Mouse (Mus musculus) heart, embryonic 11.5 days (tissue): ENCODE measurements around the gene Mcu. TPM values are rescaled to one million over a fixed set of nuclear protein-coding genes. Genes with fewer than 3 reads are reported as not detected.
A peak's percentile ranks its signal among the peaks of the same experiment; 100 is the strongest.

ENCODE experiments used
- ATAC-seq: fragments of 200-750 bp; cut with Nextera tagmentation; replicated peaks from 2 replicates; pipeline ENCODE4 v1.8.0; 2017; ENCODE audit warnings: moderate library complexity; ENCODE audit not compliant: insufficient number of reproducible peaks, low FRiP score, low TSS enrichment
- H3K27ac ChIP-seq: fragments of 300-500 bp; sonication (generic); 2 replicates; pipeline ENCODE4 v1.5.1; 2014; ENCODE audit warnings: mild to moderate bottlenecking, low read depth, low read length
- H3K27me3 ChIP-seq: fragments of 300-500 bp; sonication (generic); 2 replicates; pipeline ENCODE4 v1.6.1; 2014; ENCODE audit warnings: mild to moderate bottlenecking, low read length, mixed read lengths; ENCODE audit not compliant: control insufficient read depth, insufficient read depth
- H3K36me3 ChIP-seq: fragments of 300-500 bp; sonication (generic); 2 replicates; pipeline ENCODE4 v1.6.1; 2014; ENCODE audit warnings: mild to moderate bottlenecking, low read length, moderate library complexity, mixed read lengths; ENCODE audit not compliant: control insufficient read depth, insufficient read depth
- H3K4me1 ChIP-seq: fragments of 300-500 bp; sonication (generic); 2 replicates; pipeline ENCODE4 v1.6.1; 2014; ENCODE audit warnings: low read length; ENCODE audit not compliant: control insufficient read depth, insufficient read depth
- H3K4me2 ChIP-seq: fragments of 300-500 bp; sonication (generic); 2 replicates; pipeline ENCODE4 v1.6.1; 2014; ENCODE audit warnings: mild to moderate bottlenecking, moderate library complexity
- H3K4me3 ChIP-seq: fragments of 300-500 bp; sonication (generic); 2 replicates; pipeline ENCODE4 v1.5.1; 2014; ENCODE audit warnings: low read depth, low read length
- H3K9ac ChIP-seq: fragments of 300-500 bp; sonication (generic); 2 replicates; pipeline ENCODE4 v1.6.1; 2014; ENCODE audit warnings: mild to moderate bottlenecking, low read depth, low read length, moderate library complexity
- H3K9me3 ChIP-seq: fragments of 300-500 bp; sonication (generic); replicated peaks from 2 replicates; pipeline ENCODE4 v1.6.1; 2016; ENCODE audit warnings: low read length; ENCODE audit not compliant: control insufficient read depth
- WGBS: fragments of 180-500 bp; shearing (Covaris S2); extraction: QIAGEN DNeasy Blood & Tissue Kit; methylation state at CpG from one replicate; pipeline ENCODE4 v1.1.7; 2014; ENCODE audit not compliant: insufficient replicate concordance; 5-methylcytosine and 5-hydroxymethylcytosine counted together
- polyA plus RNA-seq: library from polyadenylated mRNA; unstranded; fragments of >200 nt; fragmentation: Nextera tagmentation; extraction: Ambion mirVana; gene quantifications from 2 replicates; pipeline ENCODE4 v1.2.1, GENCODE M21; 2014

The Mcu gene
- polyA plus RNA-seq = 27.4 and 28.5 TPM in 2 replicates

- H3K4me3 ChIP-seq = peak within 1 kb of the TSS; percentile 78
- peak within 1 kb of the TSS; percentile 93 for H3K4me2 ChIP-seq
- peaks cover 11% of the 10 kb centered on the region for H3K4me1 ChIP-seq
- no peaks in the 10 kb centered on the region for H3K9me3 ChIP-seq
- under 1% methylated on average over 33 of the region's 36 CpGs for WGBS
- no peaks in the 10 kb centered on the region for H3K27me3 ChIP-seq
- ATAC-seq = peak; percentile 99
- peak within 1 kb of the TSS; percentile 88 for H3K9ac ChIP-seq
- H3K36me3 ChIP-seq = no peaks in the 10 kb centered on the region
- H3K27ac ChIP-seq = peak within 1 kb of the TSS; percentile 78
These were observed at the start of gene Mcu for GRCm38 (mm10) chr10:59616522-59616921. TSS of gene Mcu (minus strand) at chr10:59616692.

- Histone ChIP-seq H3K27me3 (no peaks in the 10 kb centered on the region), H3K27ac (no peak overlapping the region), H3K36me3 (no peaks in the 10 kb centered on the region), H3K4me3 (no peak overlapping the region), H3K9ac (no peak overlapping the region), H3K9me3 (no peaks in the 10 kb centered on the region), H3K4me1 (no peaks in the 10 kb centered on the region), H3K4me2 (no peak overlapping the region)
- ATAC-seq = no peak
- 66% methylated on average over 13 of the region's 13 CpGs for WGBS
These were observed 49.2 kb upstream of the Mcu start for GRCm38 (mm10) chr10:59665503-59666291.

- Histone ChIP-seq H3K9ac (no peak overlapping the region), H3K9me3 (no peaks in the 10 kb centered on the region), H3K4me1 (no peaks in the 10 kb centered on the region), H3K4me2 (no peak overlapping the region), H3K36me3 (no peaks in the 10 kb centered on the region), H3K27me3 (no peaks in the 10 kb centered on the region), H3K27ac (no peak overlapping the region), H3K4me3 (no peak overlapping the region)
- WGBS = 69% methylated on average over 2 of the region's 2 CpGs
- no peak for ATAC-seq
These were observed 48.3 kb upstream of the Mcu start for GRCm38 (mm10) chr10:59664765-59665164.

DNA sequence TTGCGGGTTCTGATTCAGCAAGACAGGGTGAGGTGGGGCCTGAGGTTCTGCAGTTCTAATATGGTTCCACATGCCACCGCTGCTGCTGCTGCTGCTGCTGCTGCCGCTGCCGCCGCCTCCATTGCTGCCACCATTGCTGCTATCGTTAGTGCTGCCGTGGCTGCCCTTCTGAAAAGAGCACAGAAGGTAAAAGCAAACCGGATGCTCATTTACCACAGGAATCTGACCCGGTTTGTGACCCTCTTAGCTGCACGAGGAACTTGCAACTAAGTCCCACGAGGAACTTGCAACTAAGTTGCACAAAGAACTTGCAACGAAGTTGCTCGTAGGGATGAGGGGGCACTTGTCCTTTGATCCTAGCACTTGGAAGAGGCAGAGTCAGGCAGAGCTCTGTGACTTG, 40.3 kb upstream of the Mcu start:
- Histone ChIP-seq H3K9me3 (no peaks in the 10 kb centered on the region), H3K27me3 (no peaks in the 10 kb centered on the region), H3K9ac (no peak overlapping the region), H3K4me2 (no peak overlapping the region), H3K36me3 (no peaks in the 10 kb centered on the region), H3K4me1 (no peaks in the 10 kb centered on the region), H3K4me3 (no peak overlapping the region), H3K27ac (no peak overlapping the region)
- WGBS = 77% methylated on average over 13 of the region's 13 CpGs
- ATAC-seq = no peak

DNA sequence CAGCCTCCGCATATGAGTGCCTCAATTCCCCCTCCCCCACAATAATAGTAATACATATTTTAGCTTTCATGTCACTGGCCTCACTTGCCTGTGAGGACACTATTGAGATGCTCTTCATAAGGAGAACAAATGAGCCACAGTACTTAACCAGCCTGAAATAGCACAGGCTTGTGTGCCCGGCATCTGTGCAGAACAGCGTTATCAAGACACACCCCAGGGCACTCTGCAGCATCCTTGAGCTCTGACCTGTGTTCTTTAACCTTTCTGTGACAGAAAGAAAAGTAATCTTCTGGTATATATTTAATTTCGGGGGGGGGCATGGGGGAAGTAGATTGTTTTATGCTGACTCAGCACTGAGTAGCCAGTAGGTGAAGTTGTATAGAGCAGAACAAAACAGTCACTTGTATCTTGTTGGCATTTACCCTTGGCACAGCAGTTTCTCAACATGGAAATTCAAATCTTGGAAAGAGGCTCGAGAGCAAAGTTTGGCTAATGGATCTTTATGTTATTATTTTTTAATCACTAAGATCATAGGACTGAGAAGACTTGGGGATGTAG, 30.4 kb upstream of the Mcu start:
- H3K4me1 ChIP-seq = no peaks in the 10 kb centered on the region
- 73% methylated on average over 5 of the region's 5 CpGs for WGBS
- no peak overlapping the region for H3K4me3 ChIP-seq
- H3K27me3 ChIP-seq = no peaks in the 10 kb centered on the region
- H3K4me2 ChIP-seq = no peak overlapping the region
- H3K9me3 ChIP-seq = no peaks in the 10 kb centered on the region
- H3K36me3 ChIP-seq = no peaks in the 10 kb centered on the region
- no peak overlapping the region for H3K9ac ChIP-seq
- no peak for ATAC-seq
- H3K27ac ChIP-seq = no peak overlapping the region

DNA sequence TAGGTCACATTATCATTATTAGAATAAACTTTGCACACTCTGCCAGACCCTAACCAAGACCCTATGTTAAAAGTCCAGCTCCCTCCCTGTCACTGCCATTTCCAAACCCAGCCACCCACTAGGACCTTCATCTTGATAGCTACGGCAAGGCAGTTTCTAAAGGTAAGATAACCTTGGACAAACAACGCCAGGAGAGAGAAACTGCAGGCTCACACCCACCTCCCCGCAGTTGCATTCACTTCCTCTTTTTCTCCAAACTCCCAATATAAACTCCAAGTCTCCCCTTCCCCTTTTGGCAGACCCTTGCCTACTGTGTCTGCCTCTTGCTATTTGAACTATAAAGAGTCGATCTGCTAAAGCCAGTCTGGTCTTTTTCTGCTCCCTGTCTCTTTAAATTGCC, 28.7 kb upstream of the Mcu start:
- ATAC-seq = no peak
- no peak overlapping the region for H3K27ac ChIP-seq
- H3K4me2 ChIP-seq = no peak overlapping the region
- no peaks in the 10 kb centered on the region for H3K9me3 ChIP-seq
- no peaks in the 10 kb centered on the region for H3K27me3 ChIP-seq
- 37% methylated on average over 4 of the region's 4 CpGs for WGBS
- H3K36me3 ChIP-seq = no peaks in the 10 kb centered on the region
- no peak overlapping the region for H3K4me3 ChIP-seq
- H3K4me1 ChIP-seq = no peaks in the 10 kb centered on the region
- no peak overlapping the region for H3K9ac ChIP-seq

DNA sequence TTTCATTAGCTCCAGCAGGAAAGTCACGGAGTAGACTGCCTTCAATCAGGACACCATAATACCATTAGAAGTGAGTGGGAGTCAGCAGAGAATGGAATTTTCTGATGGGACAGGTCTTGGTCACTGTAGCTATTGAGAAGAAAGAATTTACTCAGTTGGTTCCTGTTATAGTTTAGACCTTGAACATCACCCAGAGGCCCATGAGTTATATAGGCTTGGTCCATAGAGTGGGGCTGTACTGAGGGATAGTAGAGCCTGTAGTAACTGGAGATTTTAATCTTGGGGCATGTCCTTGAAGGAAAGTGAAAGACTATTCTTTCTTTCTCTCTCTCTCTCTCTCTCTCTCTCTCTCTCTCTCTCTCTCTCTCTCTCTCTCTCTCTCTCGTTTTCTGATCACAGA, 28.2 kb upstream of the Mcu start:
- ATAC-seq = no peak
- Histone ChIP-seq H3K4me3 (no peak overlapping the region), H3K9me3 (no peaks in the 10 kb centered on the region), H3K36me3 (no peaks in the 10 kb centered on the region), H3K4me2 (no peak overlapping the region), H3K27me3 (no peaks in the 10 kb centered on the region), H3K27ac (no peak overlapping the region), H3K4me1 (no peaks in the 10 kb centered on the region), H3K9ac (no peak overlapping the region)
- 80% methylated on average over 2 of the region's 2 CpGs for WGBS

- WGBS = 61% methylated on average over 9 of the region's 9 CpGs
- H3K9me3 ChIP-seq = no peaks in the 10 kb centered on the region
- no peaks in the 10 kb centered on the region for H3K36me3 ChIP-seq
- H3K9ac ChIP-seq = no peak overlapping the region
- H3K27me3 ChIP-seq = no peaks in the 10 kb centered on the region
- no peak overlapping the region for H3K4me3 ChIP-seq
- no peaks in the 10 kb centered on the region for H3K4me1 ChIP-seq
- no peak overlapping the region for H3K27ac ChIP-seq
- H3K4me2 ChIP-seq = no peak overlapping the region
- ATAC-seq = no peak
These were observed 27.2 kb upstream of the Mcu start for GRCm38 (mm10) chr10:59643645-59644044.
